Mouse (Mus musculus) brain, embryonic 18.5 days (tissue): ENCODE data around the gene Cdk14.

Source experiments
- DNase-seq: peaks from one replicate; pipeline ENCODE4 v3.0.0-alpha.2; 2012; ENCODE audit warnings: low read depth, low spot score

The Cdk14 gene

GRCm38 (mm10) chr5:5319824-5320505, 100.1 kb downstream of the Cdk14 start:
- DNase-seq = no peak

- no peak for DNase-seq
Observed at GRCm38 (mm10) chr5:5314270-5314669, 105.8 kb downstream of the Cdk14 start.

GRCm38 (mm10) chr5:5313195-5313760, 106.8 kb downstream of the Cdk14 start:
- DNase-seq = no peak

- DNase-seq = no peak
Observed at GRCm38 (mm10) chr5:5305286-5305685, 114.8 kb downstream of the Cdk14 start.

- no peak for DNase-seq
Observed at GRCm38 (mm10) chr5:5303102-5303670, 116.9 kb downstream of the Cdk14 start.

GRCm38 (mm10) chr5:5301571-5302079, 118.5 kb downstream of the Cdk14 start:
- DNase-seq = no peak

- DNase-seq = no peak
Observed at GRCm38 (mm10) chr5:5300998-5301397, 119.1 kb downstream of the Cdk14 start.

- DNase-seq = no peak
Observed at GRCm38 (mm10) chr5:5300290-5300689, 119.8 kb downstream of the Cdk14 start.

- no peak for DNase-seq
Observed at GRCm38 (mm10) chr5:5297222-5297621, 122.9 kb downstream of the Cdk14 start.

GRCm38 (mm10) chr5:5296773-5297172, 123.3 kb downstream of the Cdk14 start:
- no peak for DNase-seq

GRCm38 (mm10) chr5:5292830-5293542, 127.1 kb downstream of the Cdk14 start:
- no peak for DNase-seq

- DNase-seq = no peak
Observed at GRCm38 (mm10) chr5:5291321-5291991, 128.7 kb downstream of the Cdk14 start.

- DNase-seq = no peak
Observed at GRCm38 (mm10) chr5:5290714-5291113, 129.4 kb downstream of the Cdk14 start.

GRCm38 (mm10) chr5:5285876-5286275, 134.2 kb downstream of the Cdk14 start:
- DNase-seq = no peak

GRCm38 (mm10) chr5:5284531-5284930, 135.6 kb downstream of the Cdk14 start:
- DNase-seq = no peak

GRCm38 (mm10) chr5:5283756-5284430, 136.2 kb downstream of the Cdk14 start:
- DNase-seq = no peak

GRCm38 (mm10) chr5:5282425-5282824, 137.7 kb downstream of the Cdk14 start:
- DNase-seq = no peak

- no peak for DNase-seq
Observed at GRCm38 (mm10) chr5:5275321-5275720, 144.8 kb downstream of the Cdk14 start.

GRCm38 (mm10) chr5:5274318-5274717, 145.8 kb downstream of the Cdk14 start:
- no peak for DNase-seq

- DNase-seq = no peak
Observed at GRCm38 (mm10) chr5:5266787-5267126, 153.4 kb downstream of the Cdk14 start.
